Mouse (Mus musculus): ENCODE data around the gene Kcnc3.

- TF ChIP-seq CTCF (IDR thresholded peaks at IDR 0.05; ENCODE audit: low read depth, low read length) (no peak), POLR2A (IDR thresholded peaks at IDR 0.05; ENCODE audit: borderline replicate concordance, low read depth, low read length) (no peak)
These were observed 18.7 kb upstream of the Kcnc3 start for GRCm38 (mm10) chr7:44571811-44572210.

Measured in bone marrow macrophage, adult 2 months (primary cell).